Mouse (Mus musculus) kidney, adult 2 months (tissue): Measurements from ENCODE around the gene Larp6. TPM values are rescaled to one million over a fixed set of nuclear protein-coding genes. Genes with fewer than 3 reads are reported as not detected.

Experiments used
- DNase-seq: peaks from one replicate; pipeline ENCODE4 v3.0.0; 2021
- H3K27ac ChIP-seq: fragments of 200-500 bp; 2 replicates; pipeline ENCODE4 v1.5.1; 2012; ENCODE audit warnings: low read depth, low read length, control low read depth, inconsistent platforms; ENCODE audit not compliant: insufficient read depth
- H3K27me3 ChIP-seq: fragments of 200-500 bp; replicated peaks from 2 replicates; pipeline ENCODE4 v1.6.1; 2012; ENCODE audit warnings: mild to moderate bottlenecking, moderate library complexity, low read length, inconsistent platforms; ENCODE audit not compliant: control insufficient read depth, insufficient read depth
- H3K36me3 ChIP-seq: fragments of 200-500 bp; 2 replicates; pipeline ENCODE4 v1.6.1; 2012; ENCODE audit warnings: mild to moderate bottlenecking, moderate library complexity, low read length, inconsistent platforms; ENCODE audit not compliant: control insufficient read depth, insufficient read depth
- H3K4me1 ChIP-seq: fragments of 200-500 bp; 2 replicates; pipeline ENCODE4 v1.6.1; 2011; ENCODE audit warnings: low read length; ENCODE audit not compliant: control insufficient read depth, insufficient read depth
- H3K4me3 ChIP-seq: fragments of 200-500 bp; 2 replicates; pipeline ENCODE4 v1.5.1; 2011; ENCODE audit warnings: mild to moderate bottlenecking, low read depth, low read length, control low read depth; ENCODE audit not compliant: insufficient read depth
- CTCF ChIP-seq: fragments of 200-500 bp; conservative IDR thresholded peaks from 2 replicates; pipeline ENCODE4 v1.5.1; 2011; ENCODE audit warnings: low read depth, mild to moderate bottlenecking, control low read depth, low read length, moderate library complexity, mixed read lengths; ENCODE audit not compliant: insufficient read depth, insufficient read length
- POLR2A ChIP-seq: fragments of 200-500 bp; IDR thresholded peaks from one replicate; pipeline ENCODE4 v1.6.1; 2011; ENCODE audit warnings: low read depth, low read length, control low read depth
- WGBS: fragments of 180-500 bp; shearing (Covaris S2); methylation state at CpG from one replicate; pipeline ENCODE4 v1.1.7; 2018; 5-methylcytosine and 5-hydroxymethylcytosine counted together
- polyA plus RNA-seq: library from polyadenylated mRNA; depleted of rRNA; stranded (reverse); fragments of >200 nt; gene quantifications from 2 replicates; pipeline ENCODE4 v1.2.3, GENCODE M21; 2012; rRNA removed

Larp6 gene
- polyA plus RNA-seq: 1.6 and 1.7 TPM in 2 replicates

DNA sequence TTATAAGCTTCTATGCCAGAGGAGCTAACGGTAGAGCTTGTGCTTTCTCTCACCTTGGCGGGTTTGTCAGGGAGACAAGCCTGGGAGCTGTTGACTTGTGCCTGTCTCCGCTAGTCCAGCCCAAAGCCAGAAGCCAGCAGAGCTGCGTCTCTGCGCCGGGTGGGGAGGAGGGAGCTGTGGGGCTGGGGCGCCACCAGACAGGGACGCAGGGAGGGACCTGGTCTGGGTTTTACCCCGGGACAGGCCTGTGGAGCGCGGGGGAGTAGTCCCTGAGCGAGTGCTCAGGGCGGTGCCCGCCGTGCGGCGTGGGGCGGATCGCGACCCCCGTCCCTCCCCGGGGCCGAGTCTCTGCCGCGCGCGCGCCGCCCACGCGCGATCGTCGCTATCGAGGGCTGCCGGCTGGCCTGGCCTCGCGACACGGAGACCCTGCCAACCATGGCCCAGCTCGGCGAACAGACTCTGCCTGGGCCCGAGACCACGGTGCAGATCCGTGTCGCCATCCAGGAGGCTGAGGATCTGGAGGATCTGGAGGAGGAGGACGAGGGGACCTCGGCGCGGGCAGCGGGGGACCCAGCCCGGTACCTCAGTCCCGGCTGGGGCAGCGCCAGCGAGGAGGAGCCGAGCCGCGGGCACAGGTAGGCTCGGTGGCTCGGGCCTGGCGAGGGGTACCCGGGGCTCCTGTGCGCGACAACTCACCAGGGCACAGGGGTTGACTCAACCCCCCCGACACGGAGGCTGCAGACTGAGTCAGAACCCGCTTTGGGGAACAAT, at the start of gene Larp6:
Gene Larp6 (plus strand): TSS at position 219 of the 771 bp plus-strand sequence.
- Histone ChIP-seq H3K27me3 (no peaks in the 10 kb centered on the region), H3K27ac (peak within 1 kb of the TSS; percentile 41; the same call in 1 of the 2 replicates), H3K4me3 (peak within 1 kb of the TSS; percentile 46), H3K4me1 (no peaks in the 10 kb centered on the region), H3K36me3 (no peaks in the 10 kb centered on the region)
- TF ChIP-seq POLR2A (no peak), CTCF (no peak)
- no peak for DNase-seq
- WGBS: 4% methylated on average over 66 of the region's 66 CpGs

DNA sequence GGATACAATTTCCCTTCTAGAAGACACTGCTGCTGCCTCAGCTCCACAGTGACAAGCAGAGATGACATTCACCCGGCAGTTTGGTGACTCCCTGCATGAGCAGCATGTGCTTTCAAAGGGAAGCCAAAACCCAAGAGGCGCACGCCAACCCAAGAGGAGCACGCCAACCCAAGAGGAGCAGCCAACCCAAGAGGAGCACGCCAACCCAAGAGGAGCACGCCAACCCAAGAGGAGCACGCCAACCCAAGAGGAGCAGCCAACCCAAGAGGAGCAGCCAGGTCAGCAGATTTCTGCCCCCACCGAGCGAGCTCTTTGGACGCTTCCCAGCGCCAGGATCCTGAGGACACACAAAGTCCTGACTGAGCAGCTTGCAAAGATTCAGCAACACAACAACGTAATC, 48.4 kb upstream of the Larp6 start:
- H3K4me1 ChIP-seq: no peaks in the 10 kb centered on the region
- no peaks in the 10 kb centered on the region for H3K36me3 ChIP-seq
- TF ChIP-seq CTCF: no peak
- TF ChIP-seq POLR2A: no peak
- no peaks in the 10 kb centered on the region; the same call in 1 of the 2 replicates for H3K27me3 ChIP-seq
- no peak overlapping the region for H3K4me3 ChIP-seq
- H3K27ac ChIP-seq: no peak overlapping the region
- DNase-seq: peak; percentile 29
- WGBS: 97% methylated on average over 12 of the region's 12 CpGs

DNA sequence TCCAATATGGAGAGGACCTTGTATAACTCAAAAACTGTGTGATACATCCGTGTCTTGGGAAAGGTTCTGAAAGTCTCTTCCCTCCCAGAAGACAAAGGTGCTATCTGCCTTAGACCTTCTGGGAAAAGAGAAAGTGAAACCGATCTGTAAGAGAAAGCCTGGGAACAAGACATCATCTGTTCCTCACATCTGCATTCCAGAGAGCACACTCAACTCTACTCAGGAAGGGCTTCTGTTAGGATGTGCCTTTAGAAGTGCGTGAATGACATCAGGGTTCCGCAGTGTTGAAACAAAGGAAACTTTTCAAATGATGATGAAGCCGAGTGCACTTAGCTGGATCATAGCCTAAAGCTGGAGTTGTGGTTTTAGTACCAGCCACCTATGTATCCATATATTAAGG, 47.9 kb upstream of the Larp6 start:
- no peak for TF ChIP-seq CTCF
- no peak for TF ChIP-seq POLR2A
- H3K27ac ChIP-seq: no peak overlapping the region
- H3K27me3 ChIP-seq: no peaks in the 10 kb centered on the region; the same call in 1 of the 2 replicates
- DNase-seq: peak; percentile 24
- no peaks in the 10 kb centered on the region for H3K4me1 ChIP-seq
- whole genome bisulfite sequencing: 80% methylated on average over 5 of the region's 5 CpGs
- H3K4me3 ChIP-seq: no peak overlapping the region
- H3K36me3 ChIP-seq: no peaks in the 10 kb centered on the region

DNA sequence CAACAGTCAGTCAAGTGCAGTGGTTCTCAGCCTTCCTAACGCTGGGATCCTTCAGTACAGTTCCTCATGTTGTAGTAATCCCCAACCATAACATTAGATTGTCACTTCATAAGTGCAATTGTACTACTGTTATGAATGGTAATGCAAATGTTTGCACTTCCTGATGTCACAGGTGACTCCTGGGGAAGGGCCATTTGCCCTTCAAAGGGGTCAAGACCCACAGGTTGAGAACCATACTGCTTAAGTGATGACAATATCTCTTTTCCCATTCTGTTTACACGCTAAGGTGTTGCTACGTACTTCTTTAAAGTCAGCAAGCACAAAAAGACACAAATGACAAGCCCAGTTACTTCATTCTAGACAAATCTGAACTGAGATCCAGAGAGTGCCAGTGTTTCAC, 47.3 kb upstream of the Larp6 start:
- Histone ChIP-seq H3K27me3 (no peaks in the 10 kb centered on the region; the same call in 1 of the 2 replicates), H3K4me1 (no peaks in the 10 kb centered on the region), H3K4me3 (no peak overlapping the region), H3K36me3 (no peaks in the 10 kb centered on the region), H3K27ac (no peak overlapping the region)
- DNase-seq: no peak
- WGBS: 95% methylated on average over 3 of the region's 3 CpGs
- no peak for TF ChIP-seq POLR2A
- TF ChIP-seq CTCF: no peak

DNA sequence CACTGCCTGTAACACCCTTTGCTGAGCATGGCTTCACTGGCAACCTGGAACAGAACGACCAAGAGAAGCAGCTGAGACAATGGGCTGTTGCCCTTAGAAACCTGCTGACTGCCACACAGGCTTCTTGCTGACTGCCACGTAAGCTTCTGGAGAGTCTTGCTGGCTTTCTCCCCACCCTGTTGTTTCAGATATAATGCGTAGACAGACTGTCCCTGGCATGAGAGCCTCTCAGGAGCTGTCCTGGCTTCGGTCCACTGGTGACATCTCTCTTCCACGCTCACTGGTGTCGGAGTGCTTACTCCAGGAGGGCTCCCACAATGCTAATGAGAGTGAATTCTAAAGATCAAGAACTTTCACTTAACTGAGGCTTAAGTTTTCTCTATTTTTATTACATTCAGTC, 43.9 kb upstream of the Larp6 start:
- Histone ChIP-seq H3K27me3 (no peaks in the 10 kb centered on the region; the same call in 1 of the 2 replicates), H3K27ac (no peak overlapping the region), H3K4me3 (no peak overlapping the region), H3K4me1 (no peaks in the 10 kb centered on the region), H3K36me3 (no peaks in the 10 kb centered on the region)
- no peak for DNase-seq
- 94% methylated on average over 6 of the region's 6 CpGs for WGBS
- TF ChIP-seq POLR2A (no peak), CTCF (no peak)

DNA sequence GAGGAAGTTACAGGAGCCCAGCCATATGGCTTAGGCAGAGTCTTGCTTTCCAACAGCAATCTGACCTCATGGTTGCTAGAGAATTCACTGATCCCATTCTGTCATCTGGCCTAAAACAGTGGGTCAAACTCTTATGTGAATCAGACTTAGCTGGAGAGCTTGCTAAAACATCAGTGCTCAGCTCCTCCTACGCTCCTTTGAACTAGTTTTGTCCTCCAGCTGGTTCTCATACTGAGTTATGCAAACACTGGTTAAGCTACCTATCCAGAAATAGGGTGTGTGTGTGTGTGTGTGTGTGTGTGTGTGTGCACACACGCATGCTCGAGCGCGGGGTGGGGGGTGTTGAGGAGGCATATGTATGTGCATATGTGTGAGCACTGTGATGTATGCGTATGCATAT, 40.2 kb upstream of the Larp6 start:
- Histone ChIP-seq H3K4me1 (no peaks in the 10 kb centered on the region), H3K36me3 (no peaks in the 10 kb centered on the region), H3K27me3 (no peaks in the 10 kb centered on the region), H3K4me3 (no peak overlapping the region), H3K27ac (no peak overlapping the region)
- no peak for DNase-seq
- TF ChIP-seq POLR2A (no peak), CTCF (no peak)
- WGBS: 97% methylated on average over 6 of the region's 6 CpGs

DNA sequence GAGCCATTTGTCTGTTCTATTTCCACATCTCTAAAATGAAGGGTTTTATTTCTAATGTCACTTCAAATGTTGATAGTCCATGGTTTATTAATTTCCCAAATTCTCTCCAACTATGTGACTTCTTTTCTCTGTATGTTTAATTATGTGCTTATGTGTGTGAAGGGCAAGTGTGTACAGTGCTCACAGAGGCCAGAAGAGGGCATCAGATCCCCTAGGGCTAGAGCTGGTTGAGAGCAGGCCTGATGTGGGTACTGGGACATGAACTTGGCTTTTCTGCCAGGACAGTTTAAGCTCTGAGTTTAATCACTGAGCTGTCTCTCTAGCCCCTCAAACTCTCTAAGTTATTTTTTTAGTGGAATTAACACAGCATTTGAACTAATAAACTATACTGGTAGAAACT, 38.0 kb upstream of the Larp6 start:
- no peak for TF ChIP-seq POLR2A
- TF ChIP-seq CTCF: peak; percentile 39

More for the DNA sequence above, 38.0 kb upstream of the Larp6 start:
- no peaks in the 10 kb centered on the region for H3K36me3 ChIP-seq
- no peak overlapping the region for H3K27ac ChIP-seq
- no peak for DNase-seq
- H3K4me3 ChIP-seq: no peak overlapping the region
- H3K4me1 ChIP-seq: no peaks in the 10 kb centered on the region
- no peaks in the 10 kb centered on the region for H3K27me3 ChIP-seq
